Mouse (Mus musculus): Measurements from ENCODE around the gene Sf3b3.

Gene Sf3b3

GRCm38 (mm10) chr8:110847171-110847549, 573 bp upstream of the Sf3b3 start:
- DNase-seq = no peak

- DNase-seq = no peak
Measured at GRCm38 (mm10) chr8:110845821-110846404, 674 bp downstream of the Sf3b3 start.

- no peak for DNase-seq
Measured at GRCm38 (mm10) chr8:110844941-110845340, 1.6 kb downstream of the Sf3b3 start.

- no peak for DNase-seq
Measured at GRCm38 (mm10) chr8:110843207-110843606, 3.4 kb downstream of the Sf3b3 start.

GRCm38 (mm10) chr8:110842012-110842574, 4.5 kb downstream of the Sf3b3 start:
- no peak for DNase-seq

- DNase-seq = no peak
Measured at GRCm38 (mm10) chr8:110831956-110832355, 14.6 kb downstream of the Sf3b3 start.

- DNase-seq = no peak
Measured at GRCm38 (mm10) chr8:110828511-110828910, 18.1 kb downstream of the Sf3b3 start.

GRCm38 (mm10) chr8:110824861-110825260, 21.7 kb downstream of the Sf3b3 start:
- no peak for DNase-seq

- DNase-seq = no peak
Measured at GRCm38 (mm10) chr8:110821960-110822359, 24.6 kb downstream of the Sf3b3 start.

- DNase-seq = no peak
Measured at GRCm38 (mm10) chr8:110820257-110820656, 26.3 kb downstream of the Sf3b3 start.

GRCm38 (mm10) chr8:110818593-110818992, 28.0 kb downstream of the Sf3b3 start:
- no peak for DNase-seq

GRCm38 (mm10) chr8:110816990-110817389, 29.6 kb downstream of the Sf3b3 start:
- DNase-seq = no peak

- DNase-seq = no peak
Measured at GRCm38 (mm10) chr8:110815308-110815707, 31.3 kb downstream of the Sf3b3 start.

- DNase-seq = no peak
Measured at GRCm38 (mm10) chr8:110813081-110813812, 33.3 kb downstream of the Sf3b3 start.

GRCm38 (mm10) chr8:110812349-110813080, 34.1 kb downstream of the Sf3b3 start:
- no peak for DNase-seq

- no peak for DNase-seq
Measured at GRCm38 (mm10) chr8:110811793-110812192, 34.8 kb downstream of the Sf3b3 start.

- no peak for DNase-seq
Measured at GRCm38 (mm10) chr8:110811116-110811515, 35.5 kb downstream of the Sf3b3 start.

GRCm38 (mm10) chr8:110810481-110811065, 36.0 kb downstream of the Sf3b3 start:
- DNase-seq = no peak

- DNase-seq = no peak
Measured at GRCm38 (mm10) chr8:110809831-110810230, 36.8 kb downstream of the Sf3b3 start.

GRCm38 (mm10) chr8:110808495-110809472, 37.8 kb downstream of the Sf3b3 start:
- no peak for DNase-seq

GRCm38 (mm10) chr8:110806146-110806545, 40.4 kb downstream of the Sf3b3 start:
- no peak for DNase-seq

GRCm38 (mm10) chr8:110805669-110806068, 40.9 kb downstream of the Sf3b3 start, which contains the start of gene Il34:
Il34 (minus strand) TSS chr8:110805924.
- no peak for DNase-seq
